Mouse (Mus musculus): ENCODE data around the gene Stag2. TPM values are rescaled to one million over a fixed set of nuclear protein-coding genes. Genes with fewer than 3 reads are reported as not detected.

Stag2 gene
- total RNA-seq (2021): 10 to 100 TPM; 78.3 to 89.5 TPM
- long read RNA-seq, experiment 1, full-length matches to known transcripts: 9 of 46 reads
- long read RNA-seq, experiment 1, partial matches to known transcripts: 8 of 46 reads
- long read RNA-seq, experiment 1, other reads (novel, unspliced or antisense): 29 of 46 reads
- long read RNA-seq, experiment 2, full-length matches to known transcripts: 10 of 37 reads
- long read RNA-seq, experiment 2, partial matches to known transcripts: 6 of 37 reads
- long read RNA-seq, experiment 2, other reads (novel, unspliced or antisense): 21 of 37 reads

- DNase-seq: peak; percentile 87
These were observed at the start of gene Stag2 for GRCm38 (mm10) chrX:42148788-42149556. Stag2 (plus strand) TSS chrX:42149317.

GRCm38 (mm10) chrX:42107137-42107536 lies 42.0 kb upstream of the Stag2 start:
- DNase-seq: no peak

GRCm38 (mm10) chrX:42110585-42110984 lies 38.5 kb upstream of the Stag2 start:
- no peak for DNase-seq

- DNase-seq: no peak
These were observed 29.6 kb upstream of the Stag2 start for GRCm38 (mm10) chrX:42119442-42120048.

- DNase-seq: no peak
These were observed 24.0 kb upstream of the Stag2 start for GRCm38 (mm10) chrX:42124963-42125697.

GRCm38 (mm10) chrX:42139882-42140281 lies 9.2 kb upstream of the Stag2 start:
- DNase-seq: no peak

GRCm38 (mm10) chrX:42142620-42143019 lies 6.5 kb upstream of the Stag2 start:
- DNase-seq: no peak

GRCm38 (mm10) chrX:42143991-42144390 lies 5.1 kb upstream of the Stag2 start:
- no peak for DNase-seq

- peak; percentile 5 for DNase-seq
These were observed 1.1 kb upstream of the Stag2 start for GRCm38 (mm10) chrX:42148016-42148451.

- DNase-seq: peak; percentile 71
These were observed 634 bp downstream of the Stag2 start for GRCm38 (mm10) chrX:42149557-42150345.

GRCm38 (mm10) chrX:42150346-42151023 lies 1.4 kb downstream of the Stag2 start:
- DNase-seq: peak; percentile 69

- DNase-seq: no peak
These were observed 2.1 kb downstream of the Stag2 start for GRCm38 (mm10) chrX:42151024-42151754.

GRCm38 (mm10) chrX:42151903-42152369 lies 2.8 kb downstream of the Stag2 start:
- peak; percentile 75 for DNase-seq

GRCm38 (mm10) chrX:42153056-42153455 lies 3.9 kb downstream of the Stag2 start:
- no peak for DNase-seq

- no peak for DNase-seq
These were observed 16.3 kb downstream of the Stag2 start for GRCm38 (mm10) chrX:42165455-42165854.

GRCm38 (mm10) chrX:42170811-42171210 lies 21.7 kb downstream of the Stag2 start:
- no peak for DNase-seq

- DNase-seq: no peak
These were observed 38.5 kb downstream of the Stag2 start for GRCm38 (mm10) chrX:42187590-42187989.

GRCm38 (mm10) chrX:42188825-42189426 lies 39.8 kb downstream of the Stag2 start:
- DNase-seq: no peak

- DNase-seq: no peak
These were observed 45.5 kb downstream of the Stag2 start for GRCm38 (mm10) chrX:42194608-42195007.

GRCm38 (mm10) chrX:42202482-42202881 lies 53.4 kb downstream of the Stag2 start:
- no peak for DNase-seq

Measured in gastrocnemius, postnatal 10 days (tissue).